Mouse (Mus musculus) cerebellum, postnatal 14 days (tissue): ENCODE measurements around the gene Adam12.
"Not testable (repeated sequence)": the region's sequence is repeated elsewhere in the genome, so short reads cannot be mapped to it uniquely, and the experiment has no call there.

Experiments
- DNase-seq, 2 experiments: peaks; one replicate each; pipeline ENCODE4 v3.0.0; 2021; ENCODE audit warnings: mixed read lengths in 2 of 2

The Adam12 gene

GRCm38 (mm10) chr7:133925771-133926170 lies 306.2 kb downstream of the Adam12 start:
- DNase-seq, result no peak

GRCm38 (mm10) chr7:133923994-133924393 lies 308.0 kb downstream of the Adam12 start:
- no peak for DNase-seq

GRCm38 (mm10) chr7:133921291-133921690 lies 310.7 kb downstream of the Adam12 start:
- no peak for DNase-seq

- DNase-seq, result no peak
These were observed 311.2 kb downstream of the Adam12 start for GRCm38 (mm10) chr7:133920724-133921123.

- DNase-seq, result no peak
These were observed 312.0 kb downstream of the Adam12 start for GRCm38 (mm10) chr7:133919918-133920317.

GRCm38 (mm10) chr7:133919306-133919705 lies 312.6 kb downstream of the Adam12 start:
- no peak for DNase-seq

- no peak for DNase-seq
These were observed 315.7 kb downstream of the Adam12 start for GRCm38 (mm10) chr7:133916230-133916629.

GRCm38 (mm10) chr7:133911881-133912280 lies 320.1 kb downstream of the Adam12 start:
- no peak for DNase-seq

- no peak for DNase-seq
These were observed 322.0 kb downstream of the Adam12 start for GRCm38 (mm10) chr7:133909833-133910375.

GRCm38 (mm10) chr7:133908966-133909365 lies 323.0 kb downstream of the Adam12 start:
- no peak for DNase-seq

- DNase-seq, result no peak
These were observed 332.6 kb downstream of the Adam12 start for GRCm38 (mm10) chr7:133899391-133899790.

- no peak for DNase-seq
These were observed 340.1 kb downstream of the Adam12 start for GRCm38 (mm10) chr7:133891796-133892195.

GRCm38 (mm10) chr7:133891298-133891697 lies 340.6 kb downstream of the Adam12 start:
- DNase-seq, result no peak

- no peak for DNase-seq
These were observed 342.0 kb downstream of the Adam12 start for GRCm38 (mm10) chr7:133889986-133890385.

- DNase-seq, result no peak
These were observed 342.7 kb downstream of the Adam12 start for GRCm38 (mm10) chr7:133888926-133889920.

- DNase-seq, result not testable (repeated sequence)
These were observed 347.1 kb downstream of the Adam12 start for GRCm38 (mm10) chr7:133884759-133885431.

GRCm38 (mm10) chr7:133879761-133880160 lies 352.2 kb downstream of the Adam12 start:
- DNase-seq, result no peak

GRCm38 (mm10) chr7:133876646-133877342 lies 355.2 kb downstream of the Adam12 start:
- no peak for DNase-seq

GRCm38 (mm10) chr7:133876139-133876538 lies 355.8 kb downstream of the Adam12 start:
- DNase-seq, result no peak

- DNase-seq, result no peak
These were observed 359.2 kb downstream of the Adam12 start for GRCm38 (mm10) chr7:133872701-133873100.

GRCm38 (mm10) chr7:133870265-133870664 lies 361.7 kb downstream of the Adam12 start:
- DNase-seq, result no peak

- DNase-seq, result no peak
These were observed 368.3 kb downstream of the Adam12 start for GRCm38 (mm10) chr7:133863684-133864083.

GRCm38 (mm10) chr7:133863151-133863550 lies 368.8 kb downstream of the Adam12 start:
- DNase-seq, result no peak
